Mouse (Mus musculus): ENCODE measurements around the gene P2ry10b. TPM values are rescaled to one million over a fixed set of nuclear protein-coding genes. Genes with fewer than 3 reads are reported as not detected.

Gene P2ry10b
- polyA plus RNA-seq, 1 experiment from 2014 or later: 0.95 TPM

DNA sequence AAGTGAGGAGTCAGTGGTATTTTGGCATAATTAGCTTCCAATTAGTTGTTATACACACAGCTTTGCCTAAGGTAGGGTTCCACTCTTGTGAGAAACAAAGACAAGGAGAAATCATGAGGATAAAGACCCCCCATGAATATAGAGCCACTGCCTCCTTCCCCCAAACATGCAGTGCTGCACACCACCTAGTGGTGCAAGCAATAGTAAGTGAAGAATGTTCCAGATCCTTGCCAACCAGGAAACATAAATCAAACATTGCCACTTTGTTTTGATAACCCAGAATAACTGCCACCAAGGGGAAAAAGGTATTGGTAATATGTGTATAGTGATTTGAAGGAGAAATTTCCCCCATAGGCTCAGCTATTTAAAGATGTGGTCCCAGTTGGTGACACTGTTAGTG is 11.8 kb downstream of the P2ry10b start:
- ATAC-seq (ENCODE audit: low read depth): no peak
- H3K27ac ChIP-seq (ENCODE audit: low read length): no peak overlapping the region
- H3K36me3 ChIP-seq (ENCODE audit: control insufficient read depth, insufficient read depth, low read length): no peaks in the 10 kb centered on the region
- H3K27me3 ChIP-seq (ENCODE audit: control insufficient read depth, insufficient read depth, low read depth, low read length): no peaks in the 10 kb centered on the region
- no peak overlapping the region for H3K4me3 ChIP-seq (ENCODE audit: low read length)
- H3K4me2 ChIP-seq (ENCODE audit: low read depth, low read length): no peak overlapping the region
- H3K9me3 ChIP-seq (ENCODE audit: control insufficient read depth, low read length): no peaks in the 10 kb centered on the region
- H3K9ac ChIP-seq (ENCODE audit: low read length): no peak overlapping the region
- no peaks in the 10 kb centered on the region for H3K4me1 ChIP-seq (replicated peaks; ENCODE audit: control insufficient read depth, insufficient read depth, low read length)

DNA sequence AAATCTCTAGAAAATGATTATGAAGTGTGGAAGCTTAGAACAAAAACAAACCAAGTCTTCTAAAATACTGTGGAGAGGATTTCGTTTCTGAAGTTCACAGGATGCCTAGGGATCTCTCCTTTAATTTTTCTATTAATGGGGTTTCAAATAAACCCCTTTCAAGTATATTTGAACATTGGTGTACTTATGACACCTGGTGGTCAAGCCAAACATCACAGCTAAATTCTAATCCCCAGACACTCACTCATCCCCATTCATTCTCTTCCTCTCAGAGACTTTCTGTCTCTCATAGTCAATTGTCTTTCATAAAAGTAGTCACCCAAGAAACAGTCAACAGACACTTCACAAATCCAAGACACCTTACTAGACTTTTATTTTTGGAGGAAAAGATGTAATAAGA is 19.6 kb downstream of the P2ry10b start:
- Histone ChIP-seq H3K9me3 (ENCODE audit: control insufficient read depth, low read length) (no peaks in the 10 kb centered on the region), H3K27ac (ENCODE audit: low read length) (no peak overlapping the region), H3K36me3 (ENCODE audit: control insufficient read depth, insufficient read depth, low read length) (no peaks in the 10 kb centered on the region), H3K4me2 (ENCODE audit: low read depth, low read length) (no peak overlapping the region), H3K9ac (ENCODE audit: low read length) (no peak overlapping the region), H3K4me1 (replicated peaks; ENCODE audit: control insufficient read depth, insufficient read depth, low read length) (no peaks in the 10 kb centered on the region), H3K4me3 (ENCODE audit: low read length) (no peak overlapping the region), H3K27me3 (ENCODE audit: control insufficient read depth, insufficient read depth, low read depth, low read length) (no peaks in the 10 kb centered on the region)
- no peak for ATAC-seq (ENCODE audit: low read depth)
- 2% methylated on average over 1 of the region's 1 CpGs for WGBS

GRCm38 (mm10) chrX:107169128-107169527 is 20.4 kb downstream of the P2ry10b start:
- Histone ChIP-seq H3K9ac (ENCODE audit: low read length) (no peak overlapping the region), H3K4me2 (ENCODE audit: low read depth, low read length) (no peak overlapping the region), H3K9me3 (ENCODE audit: control insufficient read depth, low read length) (no peaks in the 10 kb centered on the region), H3K4me1 (replicated peaks; ENCODE audit: control insufficient read depth, insufficient read depth, low read length) (no peaks in the 10 kb centered on the region), H3K4me3 (ENCODE audit: low read length) (no peak overlapping the region), H3K27ac (ENCODE audit: low read length) (no peak overlapping the region), H3K27me3 (ENCODE audit: control insufficient read depth, insufficient read depth, low read depth, low read length) (no peaks in the 10 kb centered on the region), H3K36me3 (ENCODE audit: control insufficient read depth, insufficient read depth, low read length) (no peaks in the 10 kb centered on the region)
- no peak for ATAC-seq (ENCODE audit: low read depth)

DNA sequence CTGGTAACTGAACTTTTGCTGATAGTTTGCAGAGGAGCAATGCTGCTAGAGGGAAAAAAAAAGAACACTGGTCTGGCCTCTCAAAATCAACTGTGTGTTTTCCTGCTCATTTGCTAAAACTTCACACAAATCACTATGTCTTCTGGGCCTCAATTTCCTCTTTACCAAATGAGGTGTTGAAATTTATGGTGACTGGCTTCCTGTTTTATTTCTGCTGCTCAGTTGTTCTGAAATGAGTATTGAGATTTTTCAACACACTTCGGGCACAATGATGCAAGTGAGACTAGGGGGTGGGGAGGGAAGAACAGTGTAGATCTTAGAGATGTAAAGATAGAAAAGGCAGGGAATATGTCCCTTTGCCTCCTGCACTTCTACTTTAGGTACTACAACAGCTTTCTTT is 30.0 kb downstream of the P2ry10b start:
- Histone ChIP-seq H3K4me2 (ENCODE audit: low read depth, low read length) (no peak overlapping the region), H3K4me3 (ENCODE audit: low read length) (no peak overlapping the region), H3K36me3 (ENCODE audit: control insufficient read depth, insufficient read depth, low read length) (no peaks in the 10 kb centered on the region), H3K27ac (ENCODE audit: low read length) (no peak overlapping the region), H3K27me3 (ENCODE audit: control insufficient read depth, insufficient read depth, low read depth, low read length) (no peaks in the 10 kb centered on the region), H3K4me1 (replicated peaks; ENCODE audit: control insufficient read depth, insufficient read depth, low read length) (no peaks in the 10 kb centered on the region), H3K9ac (ENCODE audit: low read length) (no peak overlapping the region), H3K9me3 (ENCODE audit: control insufficient read depth, low read length) (no peaks in the 10 kb centered on the region)
- no peak for ATAC-seq (ENCODE audit: low read depth)
- WGBS: 50% methylated on average over 1 of the region's 1 CpGs

- Histone ChIP-seq H3K27me3 (ENCODE audit: control insufficient read depth, insufficient read depth, low read depth, low read length) (no peaks in the 10 kb centered on the region), H3K4me3 (ENCODE audit: low read length) (no peak overlapping the region), H3K27ac (ENCODE audit: low read length) (no peak overlapping the region), H3K36me3 (ENCODE audit: control insufficient read depth, insufficient read depth, low read length) (no peaks in the 10 kb centered on the region), H3K9me3 (ENCODE audit: control insufficient read depth, low read length) (no peaks in the 10 kb centered on the region), H3K4me2 (ENCODE audit: low read depth, low read length) (no peak overlapping the region), H3K9ac (ENCODE audit: low read length) (no peak overlapping the region), H3K4me1 (replicated peaks; ENCODE audit: control insufficient read depth, insufficient read depth, low read length) (no peaks in the 10 kb centered on the region)
- 83% methylated on average over 2 of the region's 2 CpGs for WGBS
- ATAC-seq (ENCODE audit: low read depth): no peak
Observed at GRCm38 (mm10) chrX:107217577-107218090, 68.9 kb downstream of the P2ry10b start.

Other genes starting within 250 kb of the P2ry10b start
- gene Lpar4, start 228.3 kb upstream of the P2ry10b start, polyA plus RNA-seq (2015; fragmentation: Nextera tagmentation; extraction: Ambion mirVana): 19.3 and 22.3 TPM in 2 replicates
- gene P2ry10, start 60.4 kb upstream of the P2ry10b start, polyA plus RNA-seq (2015; fragmentation: Nextera tagmentation; extraction: Ambion mirVana): 0.38 and 0.68 TPM in 2 replicates
- 0.09 and 0.15 TPM in 2 replicates for gene Gpr174, start 107.0 kb downstream of the P2ry10b start, polyA plus RNA-seq (2015; fragmentation: Nextera tagmentation; extraction: Ambion mirVana)

Measured in lung, embryonic 16.5 days (tissue).